Comparison of ENCODE assay signal across 8 mouse cellular contexts in genomic region chr17:35822564-35822963, GRCm38 (mm10). TPM values are rescaled to one million over a fixed set of nuclear protein-coding genes. Genes with fewer than 3 reads are reported as not detected.
DNase-seq lines count a peak whose midpoint lies in the region; ATAC-seq and TF ChIP-seq lines count a peak whose summit lies in the region.

No protein-coding gene starts in this region.

- H3K4me1 ChIP-seq in lung, embryonic 15.5 days = peaks cover 25% of the 10 kb centered on the region
- H3K4me1 ChIP-seq in embryonic fibroblast, embryonic 13.5 days (ENCODE audit: control insufficient read depth, insufficient read depth, low read length) = peaks cover 4% of the 10 kb centered on the region
- peaks cover 11% of the 10 kb centered on the region; the same call in 1 of the 2 replicates for H3K4me1 ChIP-seq in intestine, embryonic 14.5 days (replicated peaks; ENCODE audit: control insufficient read depth, insufficient read depth, low read length)
- H3K4me1 ChIP-seq in neural tube, embryonic 12.5 days = peaks cover 26% of the 10 kb centered on the region

- peaks cover 21% of the 10 kb centered on the region for H3K36me3 ChIP-seq in lung, embryonic 15.5 days
- peaks cover 26% of the 10 kb centered on the region for H3K36me3 ChIP-seq in intestine, embryonic 14.5 days (ENCODE audit: control insufficient read depth, insufficient read depth, low read length)
- peaks cover 21% of the 10 kb centered on the region for H3K36me3 ChIP-seq in neural tube, embryonic 12.5 days

- TF ChIP-seq CTCF in embryonic fibroblast, embryonic 13.5 days (IDR thresholded peaks at IDR 0.05; ENCODE audit: borderline replicate concordance, insufficient read depth, low read length) = no peak

- H3K4me3 ChIP-seq in lung, embryonic 15.5 days = peak overlapping the region; percentile 76
- peak overlapping the region; percentile 87 for H3K4me3 ChIP-seq in embryonic fibroblast, embryonic 13.5 days (ENCODE audit: insufficient read depth, low read length)
- H3K4me3 ChIP-seq in intestine, embryonic 14.5 days (ENCODE audit: low read depth, low read length) = peak overlapping the region; percentile 65
- peak overlapping the region; percentile 72 for H3K4me3 ChIP-seq in neural tube, embryonic 12.5 days

- H3K9me3 ChIP-seq in lung, embryonic 15.5 days = no peaks in the 10 kb centered on the region
- no peaks in the 10 kb centered on the region for H3K9me3 ChIP-seq in intestine, embryonic 14.5 days (ENCODE audit: control insufficient read depth, low read length)
- H3K9me3 ChIP-seq in neural tube, embryonic 12.5 days = no peaks in the 10 kb centered on the region

- H3K27me3 ChIP-seq in lung, embryonic 15.5 days = no peaks in the 10 kb centered on the region
- H3K27me3 ChIP-seq in intestine, embryonic 14.5 days (replicated peaks; ENCODE audit: control insufficient read depth, insufficient read depth, low read length) = no peaks in the 10 kb centered on the region
- peaks cover 18% of the 10 kb centered on the region for H3K27me3 ChIP-seq in neural tube, embryonic 12.5 days (replicated peaks)

- no peak for TF ChIP-seq POLR2A in embryonic fibroblast, embryonic 13.5 days (IDR thresholded peaks at IDR 0.05; ENCODE audit: low read depth, low read length)

- no peak for ATAC-seq in lung, embryonic 15.5 days (ENCODE audit: borderline replicate concordance, extremely low read depth, low FRiP score, low TSS enrichment)
- no peak; the same call in 1 of the 2 replicates for ATAC-seq in intestine, embryonic 14.5 days (replicated peaks; ENCODE audit: low FRiP score, low TSS enrichment, low read depth)
- peak; percentile 29; the same call in 1 of the 2 replicates for ATAC-seq in neural tube, embryonic 12.5 days (ENCODE audit: low FRiP score, low read depth)

- peak overlapping the region; percentile 97 for H3K4me2 ChIP-seq in lung, embryonic 15.5 days
- H3K4me2 ChIP-seq in intestine, embryonic 14.5 days (ENCODE audit: low read length) = peak overlapping the region; percentile 98
- H3K4me2 ChIP-seq in neural tube, embryonic 12.5 days (replicated peaks) = peak overlapping the region; percentile 85

- WGBS in lung, embryonic 15.5 days = 3% methylated on average over 11 of the region's 11 CpGs
- 3% methylated on average over 11 of the region's 11 CpGs for WGBS in intestine, embryonic 14.5 days
- 2% methylated on average over 11 of the region's 11 CpGs for WGBS in neural tube, embryonic 12.5 days

- H3K9ac ChIP-seq in lung, embryonic 15.5 days = peak overlapping the region; percentile 69
- H3K9ac ChIP-seq in intestine, embryonic 14.5 days (ENCODE audit: low read length) = peak overlapping the region; percentile 64
- peak overlapping the region; percentile 70 for H3K9ac ChIP-seq in neural tube, embryonic 12.5 days

- peak overlapping the region; percentile 87 for H3K27ac ChIP-seq in lung, embryonic 15.5 days
- H3K27ac ChIP-seq in embryonic fibroblast, embryonic 13.5 days (ENCODE audit: insufficient read depth, low read length) = peak overlapping the region; percentile 51
- H3K27ac ChIP-seq in intestine, embryonic 14.5 days (ENCODE audit: low read depth) = peak overlapping the region; percentile 54; the same call in 1 of the 2 replicates
- H3K27ac ChIP-seq in neural tube, embryonic 12.5 days = no peak overlapping the region

- DNase-seq in lung, postnatal 25 days (ENCODE audit: low spot score) = no peak
- DNase-seq in intestine, embryonic 14.5 days (ENCODE audit: low spot score) = no peak
- no peak for DNase-seq in layer of hippocampus, adult 18-20 months (ENCODE audit: low spot score in 2 of 2)
- DNase-seq in frontal cortex, postnatal 36 days (ENCODE audit: low spot score in 2 of 2) = no peak
- no peak for DNase-seq in cerebellum, postnatal 14 days

RNA-seq across cellular contexts. Expression of gene Flot1, which starts 0.5 kb away (rescaled TPM):
- polyA plus RNA-seq in lung, embryonic 15.5 days (2015; fragmentation: Nextera tagmentation; extraction: Ambion mirVana) = 50.1 and 54.4 TPM in 2 replicates
- polyA plus RNA-seq in embryonic fibroblast, embryonic 13.5 days (2011; ENCODE audit: insufficient read length, low read depth, missing spikeins) = 66.3 and 78.7 TPM in 2 replicates
- 42.5 and 48.5 TPM in 2 replicates for polyA plus RNA-seq in intestine, embryonic 14.5 days (2014; fragmentation: Nextera tagmentation; extraction: Ambion mirVana)
- 60.5 and 60.6 TPM in 2 replicates for polyA plus RNA-seq in neural tube, embryonic 12.5 days (2016; fragmentation: Nextera tagmentation; extraction: Ambion mirVana)
- total RNA-seq in layer of hippocampus, adult 18-20 months (2021) = 100 to 1,000 TPM; 122 to 131 TPM

RNA-seq across cellular contexts. Expression of gene Ier3, which starts 1.1 kb away (rescaled TPM):
- 17.9 and 21.0 TPM in 2 replicates for polyA plus RNA-seq in lung, embryonic 15.5 days (2015; fragmentation: Nextera tagmentation; extraction: Ambion mirVana)
- polyA plus RNA-seq in embryonic fibroblast, embryonic 13.5 days (2011; ENCODE audit: insufficient read length, low read depth, missing spikeins) = 82.6 and 120 TPM in 2 replicates
- polyA plus RNA-seq in intestine, embryonic 14.5 days (2014; fragmentation: Nextera tagmentation; extraction: Ambion mirVana) = 4.4 and 5.1 TPM in 2 replicates
- polyA plus RNA-seq in neural tube, embryonic 12.5 days (2016; fragmentation: Nextera tagmentation; extraction: Ambion mirVana) = 5.2 and 7.9 TPM in 2 replicates
- 1 to 10 TPM; 5.2 to 6.0 TPM for total RNA-seq in layer of hippocampus, adult 18-20 months (2021)

RNA-seq across cellular contexts. Expression of gene Tubb5, which starts 15.5 kb away (rescaled TPM):
- polyA plus RNA-seq in lung, embryonic 15.5 days (2015; fragmentation: Nextera tagmentation; extraction: Ambion mirVana) = 1,042 and 1,079 TPM in 2 replicates
- polyA plus RNA-seq in embryonic fibroblast, embryonic 13.5 days (2011; ENCODE audit: insufficient read length, low read depth, missing spikeins) = 856 and 947 TPM in 2 replicates
- polyA plus RNA-seq in intestine, embryonic 14.5 days (2014; fragmentation: Nextera tagmentation; extraction: Ambion mirVana) = 923 and 1,006 TPM in 2 replicates
- 1,533 and 1,543 TPM in 2 replicates for polyA plus RNA-seq in neural tube, embryonic 12.5 days (2016; fragmentation: Nextera tagmentation; extraction: Ambion mirVana)
- 100 to 1,000 TPM; 326 to 341 TPM for total RNA-seq in layer of hippocampus, adult 18-20 months (2021)

RNA-seq across cellular contexts. Expression of gene Mdc1, which starts 18.8 kb away (rescaled TPM):
- polyA plus RNA-seq in lung, embryonic 15.5 days (2015; fragmentation: Nextera tagmentation; extraction: Ambion mirVana) = 24.1 and 24.7 TPM in 2 replicates
- 30.4 and 31.8 TPM in 2 replicates for polyA plus RNA-seq in embryonic fibroblast, embryonic 13.5 days (2011; ENCODE audit: insufficient read length, low read depth, missing spikeins)
- 16.6 and 17.8 TPM in 2 replicates for polyA plus RNA-seq in intestine, embryonic 14.5 days (2014; fragmentation: Nextera tagmentation; extraction: Ambion mirVana)
- polyA plus RNA-seq in neural tube, embryonic 12.5 days (2016; fragmentation: Nextera tagmentation; extraction: Ambion mirVana) = 13.6 and 14.7 TPM in 2 replicates
- 10 to 100 TPM; 17.2 to 18.5 TPM for total RNA-seq in layer of hippocampus, adult 18-20 months (2021)

RNA-seq across cellular contexts. Expression of gene Nrm, which starts 38.6 kb away (rescaled TPM):
- polyA plus RNA-seq in lung, embryonic 15.5 days (2015; fragmentation: Nextera tagmentation; extraction: Ambion mirVana) = 71.0 and 73.3 TPM in 2 replicates
- polyA plus RNA-seq in embryonic fibroblast, embryonic 13.5 days (2011; ENCODE audit: insufficient read length, low read depth, missing spikeins) = 9.8 and 15.5 TPM in 2 replicates
- polyA plus RNA-seq in intestine, embryonic 14.5 days (2014; fragmentation: Nextera tagmentation; extraction: Ambion mirVana) = 62.6 and 69.3 TPM in 2 replicates
- polyA plus RNA-seq in neural tube, embryonic 12.5 days (2016; fragmentation: Nextera tagmentation; extraction: Ambion mirVana) = 40.5 and 41.3 TPM in 2 replicates
- total RNA-seq in layer of hippocampus, adult 18-20 months (2021) = 1 to 10 TPM; 1.6 to 1.9 TPM
